Mouse (Mus musculus): ENCODE results near the gene Mymx. TPM values are rescaled to one million over a fixed set of nuclear protein-coding genes. Genes with fewer than 3 reads are reported as not detected.
A peak's percentile ranks its signal among the peaks of the same experiment; 100 is the strongest.

The Mymx gene
- polyA plus RNA-seq, 1 experiment from 2014 or later: 4.8 TPM

GRCm38 (mm10) chr17:45589844-45590243 lies 12.1 kb downstream of the Mymx start:
- no peak for ATAC-seq (ENCODE audit: insufficient number of reproducible peaks, low FRiP score, low TSS enrichment, low read depth)
- 96% methylated on average over 8 of the region's 8 CpGs for WGBS
- Histone ChIP-seq H3K4me2 (ENCODE audit: low read depth, severe bottlenecking) (no peak overlapping the region), H3K9ac (ENCODE audit: low read length) (no peak overlapping the region), H3K9me3 (ENCODE audit: control insufficient read depth, low read length) (no peaks in the 10 kb centered on the region; the same call in 1 of the 2 replicates), H3K4me3 (ENCODE audit: low read depth, low read length) (no peak overlapping the region), H3K27me3 (ENCODE audit: control insufficient read depth, insufficient read depth, low read length) (peaks cover 17% of the 10 kb centered on the region), H3K36me3 (ENCODE audit: control insufficient read depth, insufficient read depth, low read length) (peaks cover 8% of the 10 kb centered on the region), H3K27ac (replicated peaks; ENCODE audit: low read depth, low read length) (no peak overlapping the region), H3K4me1 (ENCODE audit: control insufficient read depth, insufficient read depth, low read length) (peaks cover 21% of the 10 kb centered on the region)
- no peak for DNase-seq (ENCODE audit: low spot score)

GRCm38 (mm10) chr17:45589236-45589635 lies 12.7 kb downstream of the Mymx start:
- Histone ChIP-seq H3K9me3 (ENCODE audit: control insufficient read depth, low read length) (no peaks in the 10 kb centered on the region), H3K9ac (ENCODE audit: low read length) (no peak overlapping the region), H3K36me3 (ENCODE audit: control insufficient read depth, insufficient read depth, low read length) (peaks cover 8% of the 10 kb centered on the region), H3K4me3 (ENCODE audit: low read depth, low read length) (no peak overlapping the region), H3K27me3 (ENCODE audit: control insufficient read depth, insufficient read depth, low read length) (peaks cover 11% of the 10 kb centered on the region), H3K4me2 (ENCODE audit: low read depth, severe bottlenecking) (no peak overlapping the region), H3K4me1 (ENCODE audit: control insufficient read depth, insufficient read depth, low read length) (peaks cover 22% of the 10 kb centered on the region), H3K27ac (replicated peaks; ENCODE audit: low read depth, low read length) (no peak overlapping the region)
- DNase-seq (ENCODE audit: low spot score) (no peak), ATAC-seq (ENCODE audit: insufficient number of reproducible peaks, low FRiP score, low TSS enrichment, low read depth) (no peak)
- 97% methylated on average over 7 of the region's 7 CpGs for WGBS

- Histone ChIP-seq H3K36me3 (ENCODE audit: control insufficient read depth, insufficient read depth, low read length) (peaks cover 8% of the 10 kb centered on the region), H3K27ac (replicated peaks; ENCODE audit: low read depth, low read length) (no peak overlapping the region), H3K27me3 (ENCODE audit: control insufficient read depth, insufficient read depth, low read length) (peaks cover 4% of the 10 kb centered on the region; the same call in 1 of the 2 replicates), H3K4me1 (ENCODE audit: control insufficient read depth, insufficient read depth, low read length) (peaks cover 19% of the 10 kb centered on the region), H3K4me3 (ENCODE audit: low read depth, low read length) (no peak overlapping the region), H3K9me3 (ENCODE audit: control insufficient read depth, low read length) (no peaks in the 10 kb centered on the region), H3K9ac (ENCODE audit: low read length) (no peak overlapping the region), H3K4me2 (ENCODE audit: low read depth, severe bottlenecking) (no peak overlapping the region)
- no peak for DNase-seq (ENCODE audit: low spot score)
- ATAC-seq (ENCODE audit: insufficient number of reproducible peaks, low FRiP score, low TSS enrichment, low read depth): no peak
- 88% methylated on average over 7 of the region's 7 CpGs for WGBS
Measured at GRCm38 (mm10) chr17:45588370-45588769, 13.5 kb downstream of the Mymx start.

- Histone ChIP-seq H3K4me2 (ENCODE audit: low read depth, severe bottlenecking) (no peak overlapping the region), H3K27ac (replicated peaks; ENCODE audit: low read depth, low read length) (no peak overlapping the region)
- WGBS: 94% methylated on average over 3 of the region's 3 CpGs
Measured at GRCm38 (mm10) chr17:45586449-45586837, 15.5 kb downstream of the Mymx start.

GRCm38 (mm10) chr17:45585725-45586448 lies 16.0 kb downstream of the Mymx start:
- Histone ChIP-seq H3K27ac (replicated peaks; ENCODE audit: low read depth, low read length) (peak overlapping the region; percentile 55; the same call in 1 of the 2 replicates), H3K27me3 (ENCODE audit: control insufficient read depth, insufficient read depth, low read length) (no peaks in the 10 kb centered on the region), H3K36me3 (ENCODE audit: control insufficient read depth, insufficient read depth, low read length) (peaks cover 6% of the 10 kb centered on the region), H3K4me2 (ENCODE audit: low read depth, severe bottlenecking) (no peak overlapping the region), H3K4me3 (ENCODE audit: low read depth, low read length) (no peak overlapping the region), H3K9ac (ENCODE audit: low read length) (peak overlapping the region; percentile 30; the same call in 1 of the 2 replicates), H3K4me1 (ENCODE audit: control insufficient read depth, insufficient read depth, low read length) (peaks cover 13% of the 10 kb centered on the region), H3K9me3 (ENCODE audit: control insufficient read depth, low read length) (no peaks in the 10 kb centered on the region)
- DNase-seq (ENCODE audit: low spot score): no peak
- WGBS: 73% methylated on average over 23 of the region's 23 CpGs
- no peak for ATAC-seq (ENCODE audit: insufficient number of reproducible peaks, low FRiP score, low TSS enrichment, low read depth)

More at GRCm38 (mm10) chr17:45586449-45586837, 15.5 kb downstream of the Mymx start:
- H3K4me1 ChIP-seq (ENCODE audit: control insufficient read depth, insufficient read depth, low read length): peaks cover 11% of the 10 kb centered on the region
- ATAC-seq (ENCODE audit: insufficient number of reproducible peaks, low FRiP score, low TSS enrichment, low read depth) (no peak), DNase-seq (ENCODE audit: low spot score) (no peak)
- no peaks in the 10 kb centered on the region for H3K27me3 ChIP-seq (ENCODE audit: control insufficient read depth, insufficient read depth, low read length)
- H3K9ac ChIP-seq (ENCODE audit: low read length): no peak overlapping the region
- H3K36me3 ChIP-seq (ENCODE audit: control insufficient read depth, insufficient read depth, low read length): peaks cover 7% of the 10 kb centered on the region
- H3K4me3 ChIP-seq (ENCODE audit: low read depth, low read length): no peak overlapping the region
- no peaks in the 10 kb centered on the region for H3K9me3 ChIP-seq (ENCODE audit: control insufficient read depth, low read length)

- H3K4me1 ChIP-seq (ENCODE audit: control insufficient read depth, insufficient read depth, low read length): peaks cover 14% of the 10 kb centered on the region
- DNase-seq (ENCODE audit: low spot score): peak; percentile 90
- H3K9ac ChIP-seq (ENCODE audit: low read length): peak overlapping the region; percentile 22; the same call in 1 of the 2 replicates
- H3K4me2 ChIP-seq (ENCODE audit: low read depth, severe bottlenecking): no peak overlapping the region
- 19% methylated on average over 14 of the region's 14 CpGs for WGBS
- peak overlapping the region; percentile 23; the same call in 1 of the 2 replicates for H3K27ac ChIP-seq (replicated peaks; ENCODE audit: low read depth, low read length)
- H3K9me3 ChIP-seq (ENCODE audit: control insufficient read depth, low read length): no peaks in the 10 kb centered on the region
- H3K36me3 ChIP-seq (ENCODE audit: control insufficient read depth, insufficient read depth, low read length): peaks cover 6% of the 10 kb centered on the region
- no peaks in the 10 kb centered on the region for H3K27me3 ChIP-seq (ENCODE audit: control insufficient read depth, insufficient read depth, low read length)
- peak; percentile 42; the same call in 1 of the 2 replicates for ATAC-seq (ENCODE audit: insufficient number of reproducible peaks, low FRiP score, low TSS enrichment, low read depth)
- no peak overlapping the region for H3K4me3 ChIP-seq (ENCODE audit: low read depth, low read length)
Measured at GRCm38 (mm10) chr17:45584939-45585678, 16.8 kb downstream of the Mymx start.

- Histone ChIP-seq H3K9me3 (ENCODE audit: control insufficient read depth, low read length) (no peaks in the 10 kb centered on the region), H3K27ac (replicated peaks; ENCODE audit: low read depth, low read length) (peak overlapping the region; percentile 23; the same call in 1 of the 2 replicates), H3K4me1 (ENCODE audit: control insufficient read depth, insufficient read depth, low read length) (peaks cover 14% of the 10 kb centered on the region), H3K27me3 (ENCODE audit: control insufficient read depth, insufficient read depth, low read length) (no peaks in the 10 kb centered on the region), H3K36me3 (ENCODE audit: control insufficient read depth, insufficient read depth, low read length) (peaks cover 6% of the 10 kb centered on the region), H3K4me2 (ENCODE audit: low read depth, severe bottlenecking) (no peak overlapping the region), H3K4me3 (ENCODE audit: low read depth, low read length) (no peak overlapping the region), H3K9ac (ENCODE audit: low read length) (no peak overlapping the region; the same call in 1 of the 2 replicates)
- peak; percentile 54 for DNase-seq (ENCODE audit: low spot score)
- 43% methylated on average over 12 of the region's 12 CpGs for WGBS
- ATAC-seq (ENCODE audit: insufficient number of reproducible peaks, low FRiP score, low TSS enrichment, low read depth): peak; percentile 32; the same call in 1 of the 2 replicates
Measured at GRCm38 (mm10) chr17:45584096-45584896, 17.6 kb downstream of the Mymx start.

All from limb, embryonic 11.5 days (tissue).